Mouse (Mus musculus) regulatory T cell (primary cell): ENCODE measurements around the gene Shpk.

ENCODE experiments used
- in situ Hi-C: fragments of 300-600 bp; cut with MboI, MseI; formaldehyde crosslinking; loops from one replicate; pipeline ENCODE4 v1.15.1; 2025; ENCODE audit warnings: high pct_unique_total_duplicates

Shpk gene

DNA sequence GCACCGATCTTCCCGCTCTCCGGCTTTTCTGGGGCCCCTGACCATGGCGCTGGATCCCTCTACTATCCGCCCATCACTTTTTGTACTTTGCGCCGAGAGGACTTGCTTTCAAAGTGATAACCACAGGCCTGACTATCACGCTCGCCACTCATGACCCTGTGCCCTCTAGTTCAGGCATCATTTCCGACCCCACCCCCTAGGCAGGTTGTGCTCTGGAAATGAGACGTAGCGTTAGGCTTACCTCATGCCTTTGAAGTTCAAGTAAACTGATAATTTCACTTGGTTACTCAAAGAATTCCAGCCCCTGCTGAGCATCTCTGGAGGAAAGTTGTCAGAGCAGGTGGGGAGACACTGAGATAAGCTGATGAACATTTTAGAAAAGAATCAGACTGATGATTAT lies 619 bp downstream of the Shpk start:
- in situ Hi-C loops: no loop called here

DNA sequence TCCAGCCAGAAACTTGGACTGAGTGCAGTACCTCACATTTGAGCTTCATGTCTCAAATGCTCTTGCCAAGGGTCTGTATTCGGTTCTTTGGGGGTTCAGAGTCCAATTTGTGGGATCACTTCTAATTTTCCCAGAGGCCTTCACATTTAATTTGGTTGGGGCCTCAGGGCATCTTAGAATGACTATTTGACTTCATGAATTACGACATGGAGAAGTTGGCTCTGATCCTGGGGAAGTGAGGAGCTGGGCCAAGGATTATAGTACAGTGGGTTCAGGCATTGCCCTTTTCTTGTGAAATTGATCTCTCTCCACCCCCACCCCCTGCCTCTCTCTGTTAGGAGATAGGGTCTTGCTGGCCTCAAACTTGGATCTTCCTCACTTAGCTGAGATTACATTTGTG lies 1.8 kb downstream of the Shpk start:
- in situ Hi-C loops: no loop called here

DNA sequence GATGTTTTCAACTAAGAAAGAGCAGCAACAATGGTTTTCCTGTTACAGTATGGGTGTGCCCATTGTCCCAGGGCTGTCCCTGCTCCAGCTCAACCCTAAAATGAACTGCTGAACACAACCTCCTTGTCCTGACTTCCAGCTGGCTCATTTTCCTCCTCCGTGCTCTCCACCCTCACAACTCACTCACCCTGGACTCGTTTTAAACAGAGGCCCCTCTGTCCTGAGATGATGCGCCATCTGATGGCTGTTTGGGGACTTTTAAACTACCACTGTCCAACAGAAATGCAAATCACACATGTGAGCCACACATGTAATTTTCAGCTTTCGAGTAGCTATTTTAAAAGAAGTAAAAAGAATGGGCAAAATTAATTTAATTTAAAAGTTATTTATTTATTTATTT lies 2.3 kb downstream of the Shpk start:
- in situ Hi-C loops: no loop called here

DNA sequence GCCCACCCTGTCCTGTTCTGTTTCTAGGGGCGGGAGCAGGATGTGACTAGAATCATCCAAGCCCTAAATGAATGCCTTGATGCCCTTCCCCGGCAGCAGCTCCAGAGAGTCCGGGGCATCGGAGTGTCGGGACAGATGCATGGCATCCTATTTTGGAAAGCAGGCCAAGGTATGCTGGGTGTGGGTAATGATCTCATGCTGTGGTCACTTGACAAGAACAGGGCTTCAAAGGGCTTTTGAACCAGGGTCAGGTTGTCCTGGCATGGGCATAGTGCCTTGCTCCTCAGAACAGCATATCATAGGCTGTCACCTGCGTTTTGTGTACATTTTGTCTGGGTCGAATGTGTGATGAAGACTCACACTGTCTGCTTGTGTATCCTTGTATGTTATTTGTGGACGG lies 4.6 kb downstream of the Shpk start:
- in situ Hi-C loops: no loop called here

DNA sequence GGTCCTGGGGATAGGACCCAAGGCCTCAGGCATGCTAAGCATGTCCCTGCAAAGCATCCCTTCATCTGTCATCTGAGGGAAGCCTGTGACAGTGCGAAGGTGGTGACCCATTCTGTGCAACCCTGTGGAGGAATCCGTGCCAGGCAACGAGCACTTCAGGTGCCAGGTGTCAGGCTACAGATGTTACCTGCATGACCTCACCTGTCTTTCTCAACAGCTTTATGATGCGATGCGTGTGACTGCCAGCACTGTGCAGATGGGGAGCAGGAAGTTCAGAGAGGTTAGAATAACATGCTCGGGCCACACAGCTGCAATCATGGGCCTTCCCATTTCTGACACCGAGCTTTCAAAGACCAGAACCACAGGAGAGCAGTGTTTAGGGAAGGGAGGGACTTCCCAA lies 5.9 kb downstream of the Shpk start:
- in situ Hi-C loops: no loop called here

DNA sequence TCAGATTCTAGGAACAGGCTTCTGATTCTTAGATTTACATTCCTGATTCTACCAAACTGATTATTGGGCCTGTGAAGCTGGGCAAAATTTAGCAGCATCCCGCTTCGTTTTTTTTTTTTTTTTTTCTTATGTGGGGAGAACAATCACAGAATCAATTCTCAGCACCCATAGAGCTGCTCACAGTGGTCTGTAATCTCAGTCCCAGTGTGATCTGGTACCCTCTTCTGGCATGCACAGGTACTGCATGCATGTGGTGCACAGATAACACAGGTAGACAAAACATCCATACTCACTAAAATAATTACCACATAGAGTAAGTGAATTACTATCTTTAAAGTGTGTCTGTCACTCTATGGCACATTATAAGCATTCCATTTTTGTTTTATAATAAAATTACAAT lies 8.4 kb downstream of the Shpk start:
- in situ Hi-C loops: no loop called here

DNA sequence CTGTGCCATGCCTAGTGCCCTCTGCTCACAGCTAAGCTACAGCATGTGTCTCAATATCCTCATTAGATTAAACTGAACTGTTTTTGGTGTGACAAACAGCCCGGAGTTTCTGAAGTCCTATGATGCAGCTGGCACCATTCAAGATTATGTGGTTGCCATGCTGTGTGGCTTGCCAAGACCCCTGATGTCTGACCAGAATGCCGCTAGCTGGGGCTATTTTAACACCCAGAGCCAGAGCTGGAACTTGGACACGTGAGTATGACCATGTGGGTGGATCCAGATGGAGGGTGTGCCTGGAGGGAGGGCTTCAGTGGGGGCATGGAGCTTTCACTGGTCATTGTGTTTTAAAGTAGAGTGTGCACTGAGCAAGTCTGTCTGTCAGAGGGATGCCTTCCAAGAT lies 14.7 kb downstream of the Shpk start:
- in situ Hi-C loops: no loop called here

DNA sequence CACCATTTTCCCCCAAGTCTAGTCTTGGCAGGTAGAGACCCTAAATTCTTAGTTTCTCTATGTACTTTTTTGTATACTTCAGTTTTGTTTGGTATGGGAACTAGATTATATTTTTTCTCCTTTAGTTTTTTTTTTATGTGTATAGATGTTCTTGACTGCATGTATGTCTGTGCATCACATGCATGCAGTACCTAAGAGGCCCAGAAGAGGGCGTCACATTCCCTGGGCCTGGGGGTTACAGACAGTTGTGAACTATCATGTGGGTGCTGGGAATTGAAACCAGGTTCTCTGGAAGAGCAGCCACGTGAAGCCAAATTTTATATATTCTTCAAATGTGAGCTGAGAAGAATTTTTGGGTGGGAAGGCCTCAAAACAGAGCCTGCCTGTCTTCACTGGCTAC lies 20.4 kb downstream of the Shpk start:
- in situ Hi-C loops: no loop called here

DNA sequence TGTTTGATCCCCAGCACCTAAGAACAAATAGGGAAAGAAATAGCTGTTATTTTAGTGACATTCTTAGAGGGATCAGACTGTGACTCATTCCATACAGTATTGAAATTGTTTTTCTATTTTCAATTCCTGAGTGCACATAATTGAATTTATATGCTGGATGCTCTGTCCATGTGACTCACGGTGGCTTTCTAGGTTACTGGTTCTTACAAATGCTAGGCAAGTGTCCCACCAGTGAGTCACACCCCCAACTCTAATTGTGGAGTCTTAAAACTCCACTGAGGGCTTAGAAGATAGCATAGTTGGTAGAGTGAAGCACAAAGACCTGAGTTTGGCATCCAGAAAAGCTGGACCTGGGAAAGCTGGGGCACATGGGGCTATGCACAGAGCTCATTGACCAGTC lies 21.4 kb downstream of the Shpk start:
- in situ Hi-C loops: no loop called here

DNA sequence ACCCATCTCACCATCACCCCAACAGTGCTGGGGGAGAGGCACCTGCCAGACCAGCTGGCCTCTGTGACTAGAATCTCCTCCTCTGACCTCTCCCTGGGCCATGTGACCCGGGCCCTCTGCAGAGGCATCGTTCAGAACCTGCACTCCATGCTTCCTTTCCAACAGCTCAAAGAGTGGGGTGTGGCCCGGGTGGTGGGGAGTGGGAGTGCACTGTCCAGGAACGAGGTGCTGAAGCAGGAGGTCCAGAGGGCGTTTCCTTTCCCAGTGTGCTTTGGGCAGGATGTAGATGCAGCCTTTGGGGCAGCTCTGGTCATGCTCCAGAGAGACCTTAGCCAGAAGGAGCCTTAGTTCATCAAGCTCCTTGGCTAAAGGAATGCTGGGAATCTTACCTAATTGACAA lies 23.6 kb downstream of the Shpk start:
- in situ Hi-C loops: no loop called here

DNA sequence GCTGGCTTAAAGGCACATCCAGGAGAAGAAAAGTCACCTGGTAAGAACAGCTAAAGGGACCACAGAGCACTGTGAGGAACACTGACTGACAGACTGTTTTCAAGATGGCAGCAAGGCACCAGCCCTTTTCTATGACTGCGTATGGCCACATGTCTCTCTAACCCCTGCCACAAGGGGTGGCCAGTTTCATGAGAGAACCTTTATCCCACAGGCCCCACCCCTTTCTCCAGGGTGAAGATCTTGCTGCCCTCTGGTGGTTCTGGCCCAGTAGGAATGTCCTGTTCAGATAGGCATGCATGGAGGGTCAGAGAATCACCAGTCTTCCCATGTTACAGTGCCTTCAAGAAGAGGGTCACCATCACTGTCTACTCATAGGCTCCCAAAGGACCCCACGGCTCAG lies 24.7 kb downstream of the Shpk start:
- in situ Hi-C loops: no loop called here

DNA sequence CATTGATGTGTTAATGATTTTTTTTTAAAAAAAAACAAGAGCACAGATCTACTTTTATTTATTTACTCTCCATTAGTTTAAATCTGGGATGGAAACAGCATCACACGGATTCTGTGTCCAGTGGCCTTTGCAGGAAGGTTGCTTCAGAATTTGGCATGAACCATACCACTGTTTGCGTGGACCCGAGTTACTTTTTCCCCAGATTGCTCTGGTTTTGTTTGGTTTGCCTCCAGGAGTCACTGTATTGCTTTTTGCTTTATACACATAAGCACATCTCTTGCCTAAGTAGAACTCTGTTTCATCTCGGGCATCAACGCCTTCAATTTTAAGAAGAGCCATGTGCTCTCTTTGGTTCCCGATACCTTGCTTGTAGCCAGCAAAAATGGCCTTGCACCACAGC lies 26.6 kb downstream of the Shpk start:
- in situ Hi-C loops: no loop called here

DNA sequence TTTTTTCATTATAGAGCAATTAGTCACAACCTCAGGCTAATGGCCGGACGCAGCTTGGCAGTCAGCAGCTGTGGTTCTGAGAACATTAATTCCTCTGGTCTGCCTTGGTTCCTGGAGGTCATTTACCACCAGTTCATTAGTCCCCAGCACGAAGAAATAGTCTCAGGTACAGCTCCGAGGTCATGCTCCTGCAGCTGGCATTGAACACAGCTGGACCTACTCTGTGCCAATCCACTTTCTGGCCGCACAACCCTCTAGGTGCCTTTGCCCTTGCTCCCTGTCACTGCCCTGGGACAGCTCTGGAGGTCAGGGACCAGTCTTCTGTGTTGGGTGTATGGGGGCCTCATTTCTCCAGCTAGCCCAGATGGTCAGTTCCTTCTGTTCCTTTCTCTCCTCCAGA lies 29.6 kb downstream of the Shpk start:
- in situ Hi-C loops: no loop called here

DNA sequence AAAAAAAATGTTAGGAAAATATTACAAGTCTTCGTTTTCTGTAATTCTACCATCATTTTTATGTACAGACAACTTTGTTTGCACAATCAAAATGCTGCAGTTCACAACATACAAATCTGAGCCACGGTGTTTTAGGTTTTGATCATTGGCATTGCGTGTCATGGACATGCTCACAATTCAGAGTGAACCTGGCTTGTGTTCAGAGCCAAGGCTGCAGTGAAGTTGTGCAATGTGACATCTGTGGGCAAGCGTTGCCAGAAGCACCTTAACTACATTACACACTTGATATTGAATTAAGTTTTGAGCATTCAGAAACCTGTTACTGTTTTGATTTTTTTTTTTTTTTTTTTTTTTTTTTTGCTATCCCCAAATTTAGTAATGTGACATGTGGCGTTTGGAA lies 30.8 kb downstream of the Shpk start:
- in situ Hi-C loops: no loop called here

DNA sequence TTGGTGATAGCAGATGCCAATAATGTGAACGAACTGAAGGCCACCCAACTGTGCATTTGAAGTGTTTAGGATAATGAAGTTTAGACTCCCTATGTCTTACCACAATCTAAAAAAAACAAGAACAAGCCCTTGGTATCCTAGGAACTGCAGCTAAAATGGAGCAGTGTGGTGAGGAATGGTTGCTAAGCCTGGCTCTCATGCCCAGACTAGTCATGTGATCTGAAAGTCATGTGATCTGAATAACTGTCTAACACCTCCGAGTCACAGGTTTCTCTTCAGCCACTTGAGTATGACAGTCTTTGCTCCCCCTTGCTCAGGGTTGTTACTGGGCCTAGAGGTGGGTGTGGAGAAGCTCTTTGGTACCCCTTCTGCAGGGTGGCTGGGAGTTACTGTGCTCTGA lies 33.3 kb downstream of the Shpk start:
- in situ Hi-C loops: no loop called here

DNA sequence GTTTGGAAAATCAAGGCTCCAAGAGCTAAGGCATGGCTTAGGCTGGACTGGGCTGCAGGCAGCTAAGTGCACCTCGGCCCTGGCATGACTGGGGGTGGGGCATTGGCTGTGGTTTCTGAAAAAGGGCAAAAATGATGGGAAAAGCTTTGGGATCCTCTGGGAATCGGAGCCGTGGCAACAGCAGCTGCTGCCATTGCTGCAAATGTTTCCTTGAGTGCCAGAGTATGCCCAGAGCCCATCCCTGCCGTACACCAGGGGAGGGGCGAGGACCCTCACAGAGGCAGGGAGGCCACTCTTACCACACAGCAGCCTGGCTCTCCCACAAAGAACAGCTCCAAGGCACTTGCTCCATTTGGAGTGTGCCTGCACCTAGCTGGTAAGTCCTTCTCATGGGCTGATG lies 34.7 kb downstream of the Shpk start, which contains the start of gene Trpv1:
Gene Trpv1, plus strand, starts transcription at position 301 of the 400 bp plus-strand sequence.
- in situ Hi-C loops: no loop called here

DNA sequence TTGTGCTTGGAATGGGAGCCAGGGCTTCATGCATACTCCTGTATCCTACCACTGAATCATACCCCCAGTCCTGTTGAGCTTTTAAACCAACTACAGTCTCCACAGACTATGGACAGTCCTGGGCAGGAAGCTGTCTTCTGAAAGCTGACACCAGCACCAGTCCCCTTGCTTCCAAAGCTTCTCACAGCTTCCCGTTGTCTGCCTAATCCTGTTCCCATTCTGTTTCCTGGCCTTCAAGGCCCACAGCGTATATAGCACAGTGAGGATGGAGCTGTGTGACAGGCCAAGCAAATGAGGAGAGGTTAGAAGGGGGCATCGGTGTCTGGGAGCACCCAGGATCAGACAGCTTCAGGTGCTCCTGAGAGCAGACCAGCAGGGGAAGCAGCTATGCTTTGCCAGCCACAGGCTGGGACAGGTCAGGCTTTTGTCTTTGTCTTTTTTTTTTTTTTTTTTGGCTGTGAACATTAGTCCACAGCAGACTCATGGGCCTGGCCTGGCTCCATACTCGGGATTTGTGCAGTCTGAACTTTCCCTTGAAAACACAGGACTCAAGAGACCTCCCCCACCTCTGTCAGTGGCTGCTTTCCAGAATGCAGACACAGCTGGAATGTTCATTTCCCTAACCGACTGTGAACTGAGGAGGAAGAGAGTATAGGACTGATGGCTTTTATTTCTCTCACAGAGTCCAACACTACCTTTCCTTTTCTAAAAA lies 36.9 kb downstream of the Shpk start:
- in situ Hi-C loops: no loop called here

DNA sequence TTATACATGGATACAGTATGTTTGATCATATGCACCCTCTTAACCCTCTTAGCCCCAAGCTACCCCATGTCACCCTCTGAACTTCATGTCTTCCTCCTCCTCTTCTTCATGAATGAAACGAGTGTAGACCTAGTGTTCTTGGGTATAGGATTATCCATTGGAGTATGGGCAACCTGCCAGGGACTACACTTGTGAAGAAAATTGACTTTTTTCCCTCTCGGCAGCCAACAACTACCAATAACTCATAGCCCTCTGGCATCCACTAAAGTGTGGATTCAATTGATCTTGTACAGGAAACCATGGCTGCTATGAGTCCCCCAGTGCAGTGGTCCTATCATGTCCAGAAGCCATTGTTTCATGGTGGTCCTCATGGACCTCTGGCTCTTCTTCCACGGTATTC lies 37.5 kb downstream of the Shpk start:
- in situ Hi-C loops: no loop called here

DNA sequence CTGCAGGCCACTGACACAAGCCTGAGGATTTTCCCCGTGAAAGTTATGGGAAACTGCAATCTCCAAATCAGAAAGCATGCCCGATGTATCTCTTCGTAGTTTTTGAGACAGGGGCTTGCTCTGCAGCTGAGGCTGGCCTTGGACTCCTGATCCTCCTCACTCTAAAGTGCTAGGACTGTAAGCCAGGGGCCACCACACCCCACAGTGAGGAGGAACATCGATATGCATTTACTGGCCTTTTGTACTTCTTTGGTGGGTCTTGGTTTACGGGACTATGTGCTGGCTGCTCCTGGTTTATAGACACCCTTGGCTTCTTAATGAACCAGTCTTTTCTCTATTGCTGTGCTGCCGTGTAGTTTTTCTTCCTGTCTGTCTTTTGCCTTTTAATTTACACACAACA lies 42.9 kb downstream of the Shpk start:
- in situ Hi-C loops: no loop called here

DNA sequence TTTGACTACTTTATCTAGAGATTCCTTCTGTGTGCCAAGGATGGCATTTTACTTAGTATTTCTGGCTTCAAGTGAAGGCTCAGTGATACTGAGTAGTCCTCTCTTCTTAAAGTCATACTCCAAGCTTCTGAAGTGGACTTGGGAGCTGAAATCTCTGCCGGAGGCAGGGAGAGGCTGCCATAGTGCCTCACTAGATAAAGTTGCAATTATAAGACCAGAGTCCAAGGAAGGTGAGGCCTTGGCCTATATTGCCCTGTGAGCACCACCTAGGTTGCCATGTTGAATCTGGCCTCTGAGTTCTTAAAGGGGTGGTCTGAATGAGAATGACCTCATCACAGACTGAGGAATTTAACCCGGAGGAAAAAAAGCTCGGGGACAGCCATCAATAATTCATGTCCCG lies 43.5 kb downstream of the Shpk start:
- in situ Hi-C loops: no loop called here

DNA sequence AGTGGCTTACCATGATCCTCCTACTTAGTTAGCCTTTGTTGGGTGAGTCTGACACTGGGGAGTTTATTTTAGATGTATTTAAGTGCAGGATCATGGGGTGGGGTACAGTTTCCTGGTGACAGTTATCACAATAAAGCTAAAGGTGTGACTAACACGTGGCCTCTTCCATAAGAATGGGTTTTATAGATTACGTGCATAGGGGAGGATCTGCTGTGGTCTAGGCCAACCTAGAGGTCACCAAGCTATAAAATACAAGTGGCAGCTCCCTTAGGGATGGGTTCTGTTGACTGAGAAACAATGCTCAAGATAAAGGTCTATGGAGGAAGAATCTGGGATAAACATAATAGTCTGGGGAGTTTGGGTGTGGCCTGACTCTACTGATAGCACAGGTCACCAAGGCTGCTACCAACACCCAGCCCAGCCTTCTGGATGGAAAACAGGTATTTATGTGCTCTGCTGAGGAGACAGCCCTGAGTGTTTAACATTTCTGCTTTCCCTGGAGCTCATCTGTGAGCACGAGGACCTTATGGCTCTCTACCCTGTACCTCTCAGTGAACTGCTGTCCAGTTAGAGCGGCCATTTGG lies 58.2 kb downstream of the Shpk start:
- in situ Hi-C loops: no loop called here

DNA sequence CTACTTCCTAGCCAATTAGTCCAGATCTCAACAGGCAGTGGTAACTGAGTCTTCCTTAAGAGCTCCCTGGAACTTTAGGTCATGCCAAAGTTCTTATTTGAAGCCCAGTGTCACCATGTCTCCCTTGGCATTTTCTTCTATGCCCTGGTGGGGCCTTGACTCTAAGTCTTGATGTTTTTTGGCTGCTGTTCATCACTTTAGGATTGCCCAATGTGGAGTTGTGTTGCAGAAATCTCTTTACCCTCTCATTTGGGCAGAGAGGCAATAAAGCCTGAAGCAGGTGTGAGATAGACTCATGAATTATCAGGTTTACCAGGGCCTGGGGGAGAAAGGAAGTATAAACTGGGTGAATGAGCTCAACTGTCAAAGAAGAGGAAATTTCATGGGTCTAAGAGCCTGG lies 59.4 kb downstream of the Shpk start:
- in situ Hi-C loops: no loop called here

DNA sequence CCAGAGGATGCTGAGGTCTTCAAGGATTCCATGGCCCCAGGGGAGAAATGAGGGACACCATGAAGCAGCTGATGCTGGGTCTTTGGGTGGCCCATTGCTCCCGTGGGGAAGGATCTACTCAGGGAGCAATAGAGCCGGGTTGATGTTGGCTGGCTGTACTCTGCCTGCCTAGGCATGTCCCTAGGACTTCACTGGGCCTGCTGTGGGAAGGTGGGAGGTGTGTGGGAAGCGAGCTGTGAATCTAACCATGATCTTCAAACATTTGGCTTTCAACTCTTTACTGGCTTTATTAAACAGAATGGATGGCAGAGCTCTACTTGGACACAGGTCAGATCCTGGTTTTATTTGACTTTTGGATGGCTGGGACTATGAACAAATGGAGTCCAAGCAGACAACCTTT lies 61.2 kb downstream of the Shpk start:
- in situ Hi-C loops: no loop called here

DNA sequence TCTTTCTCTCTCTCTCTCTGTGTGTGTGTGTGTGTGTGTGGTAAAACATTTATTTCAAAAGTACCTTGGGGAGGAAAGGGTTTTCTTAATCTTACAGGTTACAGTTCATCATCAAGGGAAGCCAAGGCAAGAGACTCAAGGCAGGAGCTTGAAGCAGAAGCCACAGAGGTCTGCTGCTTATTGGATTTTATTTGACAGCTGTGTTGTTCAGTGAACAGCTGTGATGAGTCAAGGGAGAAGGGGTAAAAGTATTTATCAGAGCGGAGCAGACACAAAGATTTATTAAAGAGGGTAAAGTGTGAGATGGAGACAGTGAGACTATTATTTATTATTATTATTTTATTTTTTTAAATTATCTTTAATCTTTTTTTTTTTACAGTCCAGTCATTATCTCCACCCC lies 62.1 kb downstream of the Shpk start:
- in situ Hi-C loops: no loop called here
